Mouse (Mus musculus): ENCODE results near the gene P3h1. TPM values are rescaled to one million over a fixed set of nuclear protein-coding genes. Genes with fewer than 3 reads are reported as not detected.

Gene P3h1
- polyA plus RNA-seq, 1 experiment from 2014 or later, result 40.4 TPM

- H3K4me1 ChIP-seq (ENCODE audit: insufficient read depth), result no peaks in the 10 kb centered on the region; the same call in 1 of the 2 replicates
- peak overlapping the region; percentile 94 for H3K4me3 ChIP-seq (ENCODE audit: low read depth, low read length)
- peak overlapping the region; percentile 92 for H3K9ac ChIP-seq
- H3K4me2 ChIP-seq, result peak overlapping the region; percentile 81
- H3K9me3 ChIP-seq (ENCODE audit: low read depth, low read length), result no peaks in the 10 kb centered on the region
- no peak for TF ChIP-seq CTCF (IDR thresholded peaks at IDR 0.05; ENCODE audit: low read depth)
- H3K27me3 ChIP-seq (ENCODE audit: insufficient read depth, low read length), result no peaks in the 10 kb centered on the region
- no peak for ATAC-seq (ENCODE audit: insufficient read depth)
- DNase-seq, result peak; percentile 82
- under 1% methylated on average over 24 of the region's 24 CpGs for WGBS
- H3K27ac ChIP-seq (ENCODE audit: low read depth), result peak overlapping the region; percentile 84
- H3K36me3 ChIP-seq (ENCODE audit: insufficient read depth), result peaks cover 32% of the 10 kb centered on the region
These were observed 60.3 kb downstream of the P3h1 start for GRCm38 (mm10) chr4:119292771-119293573.

DNA sequence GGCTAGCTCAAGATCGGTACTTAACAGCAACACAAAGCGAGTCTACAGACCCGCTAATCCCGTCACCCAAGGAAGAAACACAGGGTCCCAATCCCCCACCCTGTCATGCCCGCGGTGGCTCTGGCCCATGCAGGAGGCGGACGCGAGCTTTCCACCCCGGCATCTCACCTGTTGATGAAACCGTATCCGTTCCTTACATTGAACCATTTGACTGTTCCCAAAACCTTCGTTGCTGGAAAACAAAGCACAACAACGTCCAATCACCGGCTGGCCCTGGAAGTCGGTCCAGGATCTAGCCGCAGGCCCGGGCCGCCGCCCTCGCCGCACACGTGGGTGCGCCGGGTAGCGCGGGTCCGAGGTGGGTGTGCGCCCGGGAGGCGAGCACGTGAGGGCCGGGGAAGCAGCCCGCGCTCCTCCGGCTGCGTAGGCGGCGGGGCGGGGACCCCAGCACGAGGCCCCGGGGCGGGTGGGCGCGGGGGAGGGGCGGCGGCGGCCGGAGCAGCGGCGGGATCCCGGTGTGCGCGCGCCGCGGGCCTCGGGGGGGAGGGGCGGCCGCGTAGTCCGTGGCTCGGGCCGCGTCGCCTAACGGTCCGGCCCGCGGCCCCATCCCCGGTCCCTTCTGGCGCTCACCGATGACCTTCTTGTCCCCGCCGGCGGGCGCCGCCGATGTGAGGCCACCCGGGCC, 61.0 kb downstream of the P3h1 start:
- no peaks in the 10 kb centered on the region; the same call in 1 of the 2 replicates for H3K4me1 ChIP-seq (ENCODE audit: insufficient read depth)
- DNase-seq, result peak; percentile 56

GRCm38 (mm10) chr4:119294415-119295133, 61.9 kb downstream of the P3h1 start, which contains the start of gene Ybx1:
TSS of gene Ybx1 (minus strand) at chr4:119294604.
- no peaks in the 10 kb centered on the region for H3K9me3 ChIP-seq (ENCODE audit: low read depth, low read length)
- H3K9ac ChIP-seq, result peak within 1 kb of the TSS; percentile 92
- H3K36me3 ChIP-seq (ENCODE audit: insufficient read depth), result peaks cover 18% of the 10 kb centered on the region
- under 1% methylated on average over 61 of the region's 61 CpGs for WGBS
- TF ChIP-seq CTCF (IDR thresholded peaks at IDR 0.05; ENCODE audit: low read depth), result no peak
- ATAC-seq (ENCODE audit: insufficient read depth) (peak; percentile 100), DNase-seq (peak; percentile 99)
- no peaks in the 10 kb centered on the region for H3K27me3 ChIP-seq (ENCODE audit: insufficient read depth, low read length)
- no peaks in the 10 kb centered on the region; the same call in 1 of the 2 replicates for H3K4me1 ChIP-seq (ENCODE audit: insufficient read depth)
- H3K4me2 ChIP-seq, result peak within 1 kb of the TSS; percentile 86
- H3K4me3 ChIP-seq (ENCODE audit: low read depth, low read length), result peak within 1 kb of the TSS; percentile 94
- peak within 1 kb of the TSS; percentile 94 for H3K27ac ChIP-seq (ENCODE audit: low read depth)

More for the DNA sequence above, 61.0 kb downstream of the P3h1 start:
- no peak for TF ChIP-seq CTCF (IDR thresholded peaks at IDR 0.05; ENCODE audit: low read depth)
- WGBS, result under 1% methylated on average over 61 of the region's 80 CpGs
- Histone ChIP-seq H3K9ac (peak overlapping the region; percentile 92), H3K4me2 (peak overlapping the region; percentile 81), H3K27ac (ENCODE audit: low read depth) (peak overlapping the region; percentile 84), H3K4me3 (ENCODE audit: low read depth, low read length) (peak overlapping the region; percentile 94), H3K36me3 (ENCODE audit: insufficient read depth) (peaks cover 25% of the 10 kb centered on the region), H3K27me3 (ENCODE audit: insufficient read depth, low read length) (no peaks in the 10 kb centered on the region), H3K9me3 (ENCODE audit: low read depth, low read length) (no peaks in the 10 kb centered on the region)
- ATAC-seq (ENCODE audit: insufficient read depth), result peak; percentile 23

GRCm38 (mm10) chr4:119295134-119295453, 62.4 kb downstream of the P3h1 start:
- ATAC-seq (ENCODE audit: insufficient read depth), result no peak
- Histone ChIP-seq H3K36me3 (ENCODE audit: insufficient read depth) (peaks cover 15% of the 10 kb centered on the region; the same call in 1 of the 2 replicates), H3K4me1 (ENCODE audit: insufficient read depth) (no peaks in the 10 kb centered on the region; the same call in 1 of the 2 replicates), H3K27ac (ENCODE audit: low read depth) (peak overlapping the region; percentile 94), H3K9me3 (ENCODE audit: low read depth, low read length) (no peaks in the 10 kb centered on the region), H3K27me3 (ENCODE audit: insufficient read depth, low read length) (no peaks in the 10 kb centered on the region), H3K9ac (peak overlapping the region; percentile 92), H3K4me2 (peak overlapping the region; percentile 86), H3K4me3 (ENCODE audit: low read depth, low read length) (peak overlapping the region; percentile 94)
- no peak for TF ChIP-seq CTCF (IDR thresholded peaks at IDR 0.05; ENCODE audit: low read depth)
- no peak for DNase-seq
- WGBS, result 4% methylated on average over 6 of the region's 6 CpGs

DNA sequence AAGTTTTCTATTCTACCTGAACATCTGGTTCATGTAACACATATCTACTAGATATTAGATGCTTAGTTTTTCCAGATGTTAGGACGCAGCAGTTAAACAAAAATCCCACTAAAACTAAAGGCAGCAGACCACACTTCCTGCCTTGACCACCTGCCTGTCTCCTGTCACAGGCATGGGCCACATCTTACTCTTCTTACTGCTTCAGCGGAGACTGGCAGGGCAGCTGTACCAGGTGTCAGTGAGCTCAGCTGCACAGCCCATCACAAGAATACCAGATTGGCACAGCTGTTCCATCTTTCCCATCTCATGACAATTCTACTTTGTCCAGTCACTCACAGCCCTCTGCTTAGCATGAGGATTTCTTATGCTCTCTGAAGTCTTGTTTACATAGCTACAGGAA, 64.6 kb downstream of the P3h1 start:
- 54% methylated on average over 2 of the region's 2 CpGs for WGBS
- Histone ChIP-seq H3K9me3 (ENCODE audit: low read depth, low read length) (no peaks in the 10 kb centered on the region), H3K36me3 (ENCODE audit: insufficient read depth) (no peaks in the 10 kb centered on the region), H3K4me1 (ENCODE audit: insufficient read depth) (no peaks in the 10 kb centered on the region), H3K4me3 (ENCODE audit: low read depth, low read length) (no peak overlapping the region), H3K4me2 (no peak overlapping the region), H3K9ac (no peak overlapping the region), H3K27me3 (ENCODE audit: insufficient read depth, low read length) (no peaks in the 10 kb centered on the region), H3K27ac (ENCODE audit: low read depth) (no peak overlapping the region)
- ATAC-seq (ENCODE audit: insufficient read depth) (no peak), DNase-seq (no peak)
- TF ChIP-seq CTCF (IDR thresholded peaks at IDR 0.05; ENCODE audit: low read depth), result no peak

Other genes with a start within 250 kb of the P3h1 start
- gene Slc2a1, start 124.2 kb upstream of the P3h1 start, polyA plus RNA-seq (2014; fragmentation: Nextera tagmentation; extraction: Ambion mirVana), result 70.7 and 83.1 TPM in 2 replicates
- gene Zfp691, start 58.7 kb upstream of the P3h1 start, polyA plus RNA-seq (2014; fragmentation: Nextera tagmentation; extraction: Ambion mirVana), result 6.8 and 7.7 TPM in 2 replicates
- gene Ermap, start 42.9 kb upstream of the P3h1 start, polyA plus RNA-seq (2014; fragmentation: Nextera tagmentation; extraction: Ambion mirVana), result 0.57 and 0.79 TPM in 2 replicates
- 134 TPM in 2 replicates for gene Svbp, start 37.6 kb upstream of the P3h1 start, polyA plus RNA-seq (2014; fragmentation: Nextera tagmentation; extraction: Ambion mirVana)
- gene Tmem269, start 14.7 kb upstream of the P3h1 start, polyA plus RNA-seq (2014; fragmentation: Nextera tagmentation; extraction: Ambion mirVana), result not detected in 2 replicates
- 29.0 and 32.3 TPM in 2 replicates for gene AU022252, start 203 bp upstream of the P3h1 start, polyA plus RNA-seq (2014; fragmentation: Nextera tagmentation; extraction: Ambion mirVana)
- not detected in 2 replicates for gene Cldn19, start 22.5 kb downstream of the P3h1 start, polyA plus RNA-seq (2014; fragmentation: Nextera tagmentation; extraction: Ambion mirVana)
- 880 and 902 TPM in 2 replicates for gene Ybx1, start 61.7 kb downstream of the P3h1 start, polyA plus RNA-seq (2014; fragmentation: Nextera tagmentation; extraction: Ambion mirVana)
- 126 and 127 TPM in 2 replicates for gene Ppih, start 87.6 kb downstream of the P3h1 start, polyA plus RNA-seq (2014; fragmentation: Nextera tagmentation; extraction: Ambion mirVana)
- 2.5 and 3.8 TPM in 2 replicates for gene Ccdc30, start 182.6 kb downstream of the P3h1 start, polyA plus RNA-seq (2014; fragmentation: Nextera tagmentation; extraction: Ambion mirVana)
- 34.7 and 38.3 TPM in 2 replicates for gene Ppcs, start 189.5 kb downstream of the P3h1 start, polyA plus RNA-seq (2014; fragmentation: Nextera tagmentation; extraction: Ambion mirVana)
- gene Zmynd12, start 189.9 kb downstream of the P3h1 start, polyA plus RNA-seq (2014; fragmentation: Nextera tagmentation; extraction: Ambion mirVana), result 0.16 and 0.20 TPM in 2 replicates